Mouse (Mus musculus): ENCODE measurements at regions not wholly inside any gene's neighbourhood (a gene's known extent, or its start where the extent isn't known, plus 50 kb on each side); places are given as distances from the start of the nearest gene placed in this dataset.

- 75% methylated on average over 3 of the region's 3 CpGs for WGBS
- Histone ChIP-seq H3K4me3 (ENCODE audit: low read depth, low read length) (no peak overlapping the region), H3K27ac (ENCODE audit: low read length) (no peak overlapping the region), H3K9ac (ENCODE audit: low read depth, low read length) (no peak overlapping the region), H3K9me3 (replicated peaks; ENCODE audit: control insufficient read depth, low read length, poor library complexity, severe bottlenecking) (no peaks in the 10 kb centered on the region), H3K4me1 (ENCODE audit: control insufficient read depth, insufficient read depth, low read length) (no peaks in the 10 kb centered on the region), H3K27me3 (ENCODE audit: control insufficient read depth, insufficient read depth, low read depth, low read length) (no peaks in the 10 kb centered on the region), H3K4me2 (ENCODE audit: low read length) (no peak overlapping the region), H3K36me3 (ENCODE audit: control insufficient read depth, insufficient read depth, low read length) (no peaks in the 10 kb centered on the region)
- no peak for ATAC-seq
These were observed 324.1 kb downstream of the Rnd3 start for GRCm38 (mm10) chr2:50824782-50825181.

- ATAC-seq: no peak
- Histone ChIP-seq H3K27me3 (ENCODE audit: control insufficient read depth, insufficient read depth, low read depth, low read length) (no peaks in the 10 kb centered on the region), H3K9ac (ENCODE audit: low read depth, low read length) (no peak overlapping the region), H3K4me2 (ENCODE audit: low read length) (no peak overlapping the region), H3K36me3 (ENCODE audit: control insufficient read depth, insufficient read depth, low read length) (no peaks in the 10 kb centered on the region), H3K4me1 (ENCODE audit: control insufficient read depth, insufficient read depth, low read length) (no peaks in the 10 kb centered on the region), H3K9me3 (replicated peaks; ENCODE audit: control insufficient read depth, low read length, poor library complexity, severe bottlenecking) (no peaks in the 10 kb centered on the region), H3K27ac (ENCODE audit: low read length) (no peak overlapping the region), H3K4me3 (ENCODE audit: low read depth, low read length) (no peak overlapping the region)
These were observed 326.2 kb downstream of the Rnd3 start for GRCm38 (mm10) chr2:50822738-50823137.

- H3K36me3 ChIP-seq (ENCODE audit: control insufficient read depth, insufficient read depth, low read length): no peaks in the 10 kb centered on the region
- H3K9ac ChIP-seq (ENCODE audit: low read depth, low read length): no peak overlapping the region
- no peaks in the 10 kb centered on the region for H3K27me3 ChIP-seq (ENCODE audit: control insufficient read depth, insufficient read depth, low read depth, low read length)
- 90% methylated on average over 5 of the region's 5 CpGs for WGBS
- no peaks in the 10 kb centered on the region for H3K4me1 ChIP-seq (ENCODE audit: control insufficient read depth, insufficient read depth, low read length)
- no peak overlapping the region for H3K27ac ChIP-seq (ENCODE audit: low read length)
- H3K4me3 ChIP-seq (ENCODE audit: low read depth, low read length): no peak overlapping the region
- H3K4me2 ChIP-seq (ENCODE audit: low read length): no peak overlapping the region
- no peaks in the 10 kb centered on the region for H3K9me3 ChIP-seq (replicated peaks; ENCODE audit: control insufficient read depth, low read length, poor library complexity, severe bottlenecking)
- no peak for ATAC-seq
These were observed 329.6 kb downstream of the Rnd3 start for GRCm38 (mm10) chr2:50819305-50819665.

- no peak for ATAC-seq
- no peak overlapping the region for H3K4me2 ChIP-seq (ENCODE audit: low read length)
- H3K27ac ChIP-seq (ENCODE audit: low read length): no peak overlapping the region
- no peaks in the 10 kb centered on the region for H3K4me1 ChIP-seq (ENCODE audit: control insufficient read depth, insufficient read depth, low read length)
- no peaks in the 10 kb centered on the region for H3K36me3 ChIP-seq (ENCODE audit: control insufficient read depth, insufficient read depth, low read length)
- no peak overlapping the region for H3K4me3 ChIP-seq (ENCODE audit: low read depth, low read length)
- H3K27me3 ChIP-seq (ENCODE audit: control insufficient read depth, insufficient read depth, low read depth, low read length): no peaks in the 10 kb centered on the region
- 86% methylated on average over 7 of the region's 7 CpGs for WGBS
- no peak overlapping the region for H3K9ac ChIP-seq (ENCODE audit: low read depth, low read length)
- no peaks in the 10 kb centered on the region for H3K9me3 ChIP-seq (replicated peaks; ENCODE audit: control insufficient read depth, low read length, poor library complexity, severe bottlenecking)
These were observed 330.2 kb downstream of the Rnd3 start for GRCm38 (mm10) chr2:50818557-50819304.

GRCm38 (mm10) chr2:50816364-50816763 is 332.5 kb downstream of the Rnd3 start:
- no peak overlapping the region for H3K9ac ChIP-seq (ENCODE audit: low read depth, low read length)
- no peaks in the 10 kb centered on the region for H3K9me3 ChIP-seq (replicated peaks; ENCODE audit: control insufficient read depth, low read length, poor library complexity, severe bottlenecking)
- H3K27me3 ChIP-seq (ENCODE audit: control insufficient read depth, insufficient read depth, low read depth, low read length): no peaks in the 10 kb centered on the region
- ATAC-seq: no peak
- H3K4me3 ChIP-seq (ENCODE audit: low read depth, low read length): no peak overlapping the region
- H3K36me3 ChIP-seq (ENCODE audit: control insufficient read depth, insufficient read depth, low read length): no peaks in the 10 kb centered on the region
- H3K27ac ChIP-seq (ENCODE audit: low read length): no peak overlapping the region
- WGBS: 73% methylated on average over 5 of the region's 5 CpGs
- peaks cover 8% of the 10 kb centered on the region; the same call in 1 of the 2 replicates for H3K4me1 ChIP-seq (ENCODE audit: control insufficient read depth, insufficient read depth, low read length)
- no peak overlapping the region for H3K4me2 ChIP-seq (ENCODE audit: low read length)

- Histone ChIP-seq H3K9me3 (replicated peaks; ENCODE audit: control insufficient read depth, low read length, poor library complexity, severe bottlenecking) (no peaks in the 10 kb centered on the region), H3K4me3 (ENCODE audit: low read depth, low read length) (no peak overlapping the region), H3K36me3 (ENCODE audit: control insufficient read depth, insufficient read depth, low read length) (no peaks in the 10 kb centered on the region), H3K9ac (ENCODE audit: low read depth, low read length) (no peak overlapping the region), H3K27me3 (ENCODE audit: control insufficient read depth, insufficient read depth, low read depth, low read length) (no peaks in the 10 kb centered on the region), H3K4me1 (ENCODE audit: control insufficient read depth, insufficient read depth, low read length) (peaks cover 8% of the 10 kb centered on the region), H3K4me2 (ENCODE audit: low read length) (no peak overlapping the region), H3K27ac (ENCODE audit: low read length) (no peak overlapping the region)
- ATAC-seq: no peak
- WGBS: 41% methylated on average over 3 of the region's 3 CpGs
These were observed 333.4 kb downstream of the Rnd3 start for GRCm38 (mm10) chr2:50815541-50815940.

GRCm38 (mm10) chr2:50813568-50814461 is 335.1 kb downstream of the Rnd3 start:
- H3K27me3 ChIP-seq (ENCODE audit: control insufficient read depth, insufficient read depth, low read depth, low read length): no peaks in the 10 kb centered on the region
- no peaks in the 10 kb centered on the region for H3K9me3 ChIP-seq (replicated peaks; ENCODE audit: control insufficient read depth, low read length, poor library complexity, severe bottlenecking)
- H3K27ac ChIP-seq (ENCODE audit: low read length): no peak overlapping the region
- no peak overlapping the region for H3K4me3 ChIP-seq (ENCODE audit: low read depth, low read length)
- no peak overlapping the region for H3K4me2 ChIP-seq (ENCODE audit: low read length)
- 91% methylated on average over 9 of the region's 9 CpGs for WGBS
- peaks cover 11% of the 10 kb centered on the region for H3K4me1 ChIP-seq (ENCODE audit: control insufficient read depth, insufficient read depth, low read length)
- H3K9ac ChIP-seq (ENCODE audit: low read depth, low read length): no peak overlapping the region
- no peaks in the 10 kb centered on the region for H3K36me3 ChIP-seq (ENCODE audit: control insufficient read depth, insufficient read depth, low read length)
- no peak for ATAC-seq

- H3K9me3 ChIP-seq (replicated peaks; ENCODE audit: control insufficient read depth, low read length, poor library complexity, severe bottlenecking): no peaks in the 10 kb centered on the region
- H3K27me3 ChIP-seq (ENCODE audit: control insufficient read depth, insufficient read depth, low read depth, low read length): no peaks in the 10 kb centered on the region
- ATAC-seq: no peak
- H3K4me1 ChIP-seq (ENCODE audit: control insufficient read depth, insufficient read depth, low read length): peaks cover 11% of the 10 kb centered on the region
- no peak overlapping the region for H3K4me2 ChIP-seq (ENCODE audit: low read length)
- H3K9ac ChIP-seq (ENCODE audit: low read depth, low read length): no peak overlapping the region
- H3K4me3 ChIP-seq (ENCODE audit: low read depth, low read length): no peak overlapping the region
- H3K36me3 ChIP-seq (ENCODE audit: control insufficient read depth, insufficient read depth, low read length): no peaks in the 10 kb centered on the region
- no peak overlapping the region for H3K27ac ChIP-seq (ENCODE audit: low read length)
- 28% methylated on average over 4 of the region's 4 CpGs for WGBS
These were observed 336.6 kb downstream of the Rnd3 start for GRCm38 (mm10) chr2:50812296-50812695.
